Mouse (Mus musculus): ENCODE data around the gene Fmn2.

Fmn2 gene

GRCm38 (mm10) chr1:174781037-174781436, 279.4 kb downstream of the Fmn2 start:
- DNase-seq (ENCODE audit: low spot score): no peak

GRCm38 (mm10) chr1:174788617-174789016, 287.0 kb downstream of the Fmn2 start:
- no peak for DNase-seq (ENCODE audit: low spot score)

- no peak for DNase-seq (ENCODE audit: low spot score)
Observed at GRCm38 (mm10) chr1:174811846-174812245, 310.2 kb downstream of the Fmn2 start.

- no peak for DNase-seq (ENCODE audit: low spot score)
Observed at GRCm38 (mm10) chr1:174826562-174826961, 324.9 kb downstream of the Fmn2 start.

- DNase-seq (ENCODE audit: low spot score): no peak
Observed at GRCm38 (mm10) chr1:174836861-174837260, 335.2 kb downstream of the Fmn2 start.

GRCm38 (mm10) chr1:174844786-174845185, 343.2 kb downstream of the Fmn2 start:
- no peak for DNase-seq (ENCODE audit: low spot score)

GRCm38 (mm10) chr1:174856188-174856587, 354.6 kb downstream of the Fmn2 start:
- DNase-seq (ENCODE audit: low spot score): no peak

GRCm38 (mm10) chr1:174860407-174861118, 358.9 kb downstream of the Fmn2 start:
- no peak for DNase-seq (ENCODE audit: low spot score)

Data from left cerebral cortex, adult 11 months (tissue).